Mouse (Mus musculus): ENCODE measurements around the gene Gnaq. TPM values are rescaled to one million over a fixed set of nuclear protein-coding genes. Genes with fewer than 3 reads are reported as not detected.

The Gnaq gene
- total RNA-seq, 1 experiment = 17.8 TPM

- peak; percentile 17 for DNase-seq (ENCODE audit: low read depth, low spot score)
- peak; percentile 59 for TF ChIP-seq ZC3H11A (IDR thresholded peaks at IDR 0.05; ENCODE audit: borderline replicate concordance, low read depth, low read length)
- TF ChIP-seq HCFC1 (IDR thresholded peaks at IDR 0.05; ENCODE audit: borderline replicate concordance, insufficient read depth, low read length) = no peak
- in situ Hi-C loops (cut with MboI; ENCODE audit: low sequenced_read_pairs in 2 of 2, unreplicated experiment in 2 of 2) = no loop called here
Observed at GRCm38 (mm10) chr19:16358905-16359304, 226.3 kb downstream of the Gnaq start.

GRCm38 (mm10) chr19:16366465-16367063, 233.9 kb downstream of the Gnaq start:
- in situ Hi-C loops (cut with MboI; ENCODE audit: low sequenced_read_pairs in 2 of 2, unreplicated experiment in 2 of 2) = loop anchor here (10.0 kb wide), 2 partner anchors 188 to 198 kb away; no protein-coding TSS in a partner anchor
- Histone ChIP-seq H3K36me3 (ENCODE audit: control insufficient read depth, insufficient read depth, low read length, poor library complexity, severe bottlenecking) (no peaks in the 10 kb centered on the region), H3K27ac (ENCODE audit: insufficient read depth, low read depth, low read length, poor library complexity, severe bottlenecking) (no peak overlapping the region; the same call in 1 of the 2 replicates), H3K4me1 (ENCODE audit: control insufficient read depth in 2 of 2, insufficient read depth in 2 of 2, low read length in 2 of 2, poor library complexity in 1 of 2) (no peaks in the 10 kb centered on the region), H3K4me3 (ENCODE audit: insufficient read depth in 1 of 2, low read depth in 1 of 2, low read length in 2 of 2, poor library complexity in 1 of 2, severe bottlenecking in 1 of 2) (no peak overlapping the region), H3K9ac (ENCODE audit: insufficient read depth, low read depth, low read length, poor library complexity, severe bottlenecking) (no peak overlapping the region), H3K9me3 (ENCODE audit: control insufficient read depth, insufficient read depth, low read depth, low read length) (no peaks in the 10 kb centered on the region)
- DNase-seq (ENCODE audit: low read depth, low spot score) = no peak
- TF ChIP-seq ZNF384 (IDR thresholded peaks at IDR 0.05; ENCODE audit: low read depth, low read length) (no peak), HCFC1 (IDR thresholded peaks at IDR 0.05; ENCODE audit: borderline replicate concordance, insufficient read depth, low read length) (no peak), ZC3H11A (IDR thresholded peaks at IDR 0.05; ENCODE audit: borderline replicate concordance, low read depth, low read length) (no peak), CHD2 (IDR thresholded peaks at IDR 0.05; ENCODE audit: low read depth, low read length) (no peak), MAFK (IDR thresholded peaks at IDR 0.05; ENCODE audit: insufficient read depth, low read depth, low read length) (no peak)

More at GRCm38 (mm10) chr19:16358905-16359304, 226.3 kb downstream of the Gnaq start:
- Histone ChIP-seq H3K4me1 (ENCODE audit: control insufficient read depth in 2 of 2, insufficient read depth in 2 of 2, low read length in 2 of 2, poor library complexity in 1 of 2) (no peaks in the 10 kb centered on the region), H3K4me3 (ENCODE audit: insufficient read depth in 1 of 2, low read depth in 1 of 2, low read length in 2 of 2, poor library complexity in 1 of 2, severe bottlenecking in 1 of 2) (no peak overlapping the region), H3K9ac (ENCODE audit: insufficient read depth, low read depth, low read length, poor library complexity, severe bottlenecking) (no peak overlapping the region), H3K36me3 (ENCODE audit: control insufficient read depth, insufficient read depth, low read length, poor library complexity, severe bottlenecking) (no peaks in the 10 kb centered on the region), H3K27ac (ENCODE audit: insufficient read depth, low read depth, low read length, poor library complexity, severe bottlenecking) (no peak overlapping the region), H3K9me3 (ENCODE audit: control insufficient read depth, insufficient read depth, low read depth, low read length) (no peaks in the 10 kb centered on the region)

GRCm38 (mm10) chr19:16367218-16367617, 234.6 kb downstream of the Gnaq start:
- no peak for DNase-seq (ENCODE audit: low read depth, low spot score)
- Histone ChIP-seq H3K36me3 (ENCODE audit: control insufficient read depth, insufficient read depth, low read length, poor library complexity, severe bottlenecking) (no peaks in the 10 kb centered on the region; the same call in 1 of the 2 replicates), H3K4me3 (ENCODE audit: insufficient read depth in 1 of 2, low read depth in 1 of 2, low read length in 2 of 2, poor library complexity in 1 of 2, severe bottlenecking in 1 of 2) (no peak overlapping the region), H3K9ac (ENCODE audit: insufficient read depth, low read depth, low read length, poor library complexity, severe bottlenecking) (no peak overlapping the region), H3K9me3 (ENCODE audit: control insufficient read depth, insufficient read depth, low read depth, low read length) (no peaks in the 10 kb centered on the region), H3K4me1 (ENCODE audit: control insufficient read depth in 2 of 2, insufficient read depth in 2 of 2, low read length in 2 of 2, poor library complexity in 1 of 2) (no peaks in the 10 kb centered on the region), H3K27ac (ENCODE audit: insufficient read depth, low read depth, low read length, poor library complexity, severe bottlenecking) (no peak overlapping the region)
- TF ChIP-seq MAFK (IDR thresholded peaks at IDR 0.05; ENCODE audit: insufficient read depth, low read depth, low read length) = no peak
- TF ChIP-seq HCFC1 (IDR thresholded peaks at IDR 0.05; ENCODE audit: borderline replicate concordance, insufficient read depth, low read length) = no peak
- no peak for TF ChIP-seq CHD2 (IDR thresholded peaks at IDR 0.05; ENCODE audit: low read depth, low read length)
- no peak for TF ChIP-seq ZC3H11A (IDR thresholded peaks at IDR 0.05; ENCODE audit: borderline replicate concordance, low read depth, low read length)
- TF ChIP-seq ZNF384 (IDR thresholded peaks at IDR 0.05; ENCODE audit: low read depth, low read length) = no peak
- in situ Hi-C loops (cut with MboI; ENCODE audit: low sequenced_read_pairs in 2 of 2, unreplicated experiment in 2 of 2) = loop anchor here (10.0 kb wide), 2 partner anchors 188 to 198 kb away; no protein-coding TSS in a partner anchor

GRCm38 (mm10) chr19:16371680-16372079, 239.0 kb downstream of the Gnaq start:
- no peaks in the 10 kb centered on the region for H3K4me1 ChIP-seq (ENCODE audit: control insufficient read depth in 2 of 2, insufficient read depth in 2 of 2, low read length in 2 of 2, poor library complexity in 1 of 2)
- in situ Hi-C loops (cut with MboI; ENCODE audit: low sequenced_read_pairs in 2 of 2, unreplicated experiment in 2 of 2) = no loop called here
- TF ChIP-seq CHD2 (IDR thresholded peaks at IDR 0.05; ENCODE audit: low read depth, low read length) (no peak), ZNF384 (IDR thresholded peaks at IDR 0.05; ENCODE audit: low read depth, low read length) (no peak), HCFC1 (IDR thresholded peaks at IDR 0.05; ENCODE audit: borderline replicate concordance, insufficient read depth, low read length) (no peak), MAFK (IDR thresholded peaks at IDR 0.05; ENCODE audit: insufficient read depth, low read depth, low read length) (no peak)
- H3K9ac ChIP-seq (ENCODE audit: insufficient read depth, low read depth, low read length, poor library complexity, severe bottlenecking) = no peak overlapping the region
- no peaks in the 10 kb centered on the region; the same call in 1 of the 2 replicates for H3K9me3 ChIP-seq (ENCODE audit: control insufficient read depth, insufficient read depth, low read depth, low read length)
- no peak overlapping the region for H3K27ac ChIP-seq (ENCODE audit: insufficient read depth, low read depth, low read length, poor library complexity, severe bottlenecking)
- no peak for DNase-seq (ENCODE audit: low read depth, low spot score)
- H3K4me3 ChIP-seq (ENCODE audit: insufficient read depth in 1 of 2, low read depth in 1 of 2, low read length in 2 of 2, poor library complexity in 1 of 2, severe bottlenecking in 1 of 2) = no peak overlapping the region
- H3K36me3 ChIP-seq (ENCODE audit: control insufficient read depth, insufficient read depth, low read length, poor library complexity, severe bottlenecking) = no peaks in the 10 kb centered on the region; the same call in 1 of the 2 replicates

Data from ES-E14 (cell line).